Comparison of ENCODE assay signal across 17 mouse cellular contexts in the genomic region with DNA sequence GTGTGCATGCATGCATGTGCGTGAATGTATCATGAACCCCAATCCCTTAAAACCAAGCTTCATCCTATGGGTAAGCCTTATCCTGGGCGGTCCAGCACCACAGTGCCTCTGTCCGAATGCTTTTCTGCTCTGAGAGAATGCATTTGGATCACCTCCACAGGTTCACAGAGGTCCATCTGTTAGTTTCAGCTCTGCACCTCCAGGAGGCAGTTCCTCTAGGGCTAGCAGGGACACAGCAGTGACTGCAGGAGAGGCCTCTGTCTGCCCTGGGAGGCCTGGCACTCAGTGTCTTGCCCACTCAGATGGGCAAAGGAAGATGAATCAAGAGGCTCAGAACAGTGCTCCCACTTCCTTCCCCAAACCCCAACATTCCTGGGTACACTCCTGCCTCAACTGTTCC. TPM values are rescaled to one million over a fixed set of nuclear protein-coding genes. Genes with fewer than 3 reads are reported as not detected.
DNase-seq lines count a peak whose midpoint lies in the region; ATAC-seq lines count a peak whose summit lies in the region.
"Had no signal": no experiment of that assay in that cellular context is flagged by ENCODE, and none has a peak within 500 bp of the region (broad histone marks: within the 10 kb centered on the region; RNA-seq: fewer than 3 reads in every experiment).

No protein-coding gene starts in this region.

- no peak overlapping the region for H3K9ac ChIP-seq in embryonic facial prominence, embryonic 15.5 days
- H3K9ac ChIP-seq: embryonic facial prominence, embryonic 12.5 days; heart, embryonic 13.5 days; limb, embryonic 12.5 days; liver, embryonic 14.5 days had no signal

- H3K4me2 ChIP-seq in embryonic facial prominence, embryonic 15.5 days (replicated peaks): no peak overlapping the region
- H3K4me2 ChIP-seq: embryonic facial prominence, embryonic 12.5 days; heart, embryonic 13.5 days; limb, embryonic 12.5 days had no signal

- H3K27ac ChIP-seq in embryonic facial prominence, embryonic 15.5 days (replicated peaks): 0 out of 2 replicates have a peak overlapping the region, but pooled peaks have one; percentile 84
- H3K27ac ChIP-seq: embryonic facial prominence, embryonic 12.5 days; limb, embryonic 12.5 days; liver, embryonic 14.5 days had no signal

- H3K4me1 ChIP-seq in embryonic facial prominence, embryonic 15.5 days: peaks cover 70% of the 10 kb centered on the region

- H3K4me3 ChIP-seq in embryonic facial prominence, embryonic 15.5 days (replicated peaks): no peak overlapping the region
- H3K4me3 ChIP-seq: embryonic facial prominence, embryonic 12.5 days; heart, embryonic 13.5 days; limb, embryonic 12.5 days had no signal

- 89% methylated on average over 3 of the region's 3 CpGs for WGBS in embryonic facial prominence, embryonic 15.5 days

- DNase-seq in kidney, adult 9 months: peak; percentile 35
- DNase-seq in kidney, postnatal 4 days: no peak
- peak; percentile 92 for DNase-seq in cerebellum, adult 11-12 months
- DNase-seq in cerebellum, adult 8-10 months: peak; percentile 82
- no peak for DNase-seq in heart, adult 9 months (ENCODE audit: low spot score in 2 of 2)
- no peak for DNase-seq in adrenal gland, postnatal 10 days
- DNase-seq: heart, postnatal 4 days; kidney, adult 8-10 months; lung, postnatal 10 days; right cerebral cortex, postnatal 4 days; thymus, postnatal 4 days had no signal

- H3K27me3 ChIP-seq in embryonic facial prominence, embryonic 15.5 days: no peaks in the 10 kb centered on the region
- H3K27me3 ChIP-seq: embryonic facial prominence, embryonic 12.5 days; heart, embryonic 13.5 days; limb, embryonic 12.5 days had no signal

- no peak for ATAC-seq in embryonic facial prominence, embryonic 15.5 days (ENCODE audit: insufficient number of reproducible peaks, low FRiP score, low TSS enrichment, low read depth)
- ATAC-seq: inflammation-experienced regulatory T-cells, adult 6 months had no signal

- no peaks in the 10 kb centered on the region for H3K9me3 ChIP-seq in embryonic facial prominence, embryonic 15.5 days (replicated peaks)
- H3K9me3 ChIP-seq: embryonic facial prominence, embryonic 12.5 days; heart, embryonic 13.5 days; limb, embryonic 12.5 days had no signal

- peaks cover 13% of the 10 kb centered on the region; the same call in 1 of the 2 replicates for H3K36me3 ChIP-seq in embryonic facial prominence, embryonic 15.5 days

RNA-seq across cellular contexts. Expression of gene Tet3, which starts 32.3 kb away (rescaled TPM):
- polyA plus RNA-seq in embryonic facial prominence, embryonic 15.5 days (2015; fragmentation: Nextera tagmentation; extraction: Ambion mirVana): 63.1 and 66.1 TPM in 2 replicates
- total RNA-seq in adrenal gland, postnatal 10 days (2021): 10 to 100 TPM; 57.4 to 64.4 TPM

Comparison
In these comparisons a context has a peak if more than half of its experiments do, and no peak if none do; other contexts are left out.
1. DNase-seq: peak in kidney, adult 9 months (single experiment), cerebellum, adult 11-12 months (single experiment) and cerebellum, adult 8-10 months (single experiment); none in kidney, postnatal 4 days (0 of 2), heart, adult 9 months (0 of 2) and adrenal gland, postnatal 10 days (single experiment).